ENCODE assay signal across 14 mouse cellular contexts in genomic region chr7:75640671-75641070, GRCm38 (mm10).
DNase-seq lines count a peak whose midpoint lies in the region; ATAC-seq and TF ChIP-seq lines count a peak whose summit lies in the region.
"Had no signal": no experiment of that assay in that cellular context is flagged by ENCODE, and none has a peak within 500 bp of the region (broad histone marks: within the 10 kb centered on the region; RNA-seq: fewer than 3 reads in every experiment).

No protein-coding gene starts in this region.

- H3K27me3 ChIP-seq in intestine, embryonic 16.5 days (replicated peaks; ENCODE audit: control insufficient read depth, insufficient read depth, low read length): no peaks in the 10 kb centered on the region
- no peaks in the 10 kb centered on the region for H3K27me3 ChIP-seq in stomach, embryonic 15.5 days (replicated peaks)
- H3K27me3 ChIP-seq in lung, postnatal 0 days (replicated peaks; ENCODE audit: insufficient read depth, low read length): no peaks in the 10 kb centered on the region
- H3K27me3 ChIP-seq: forebrain, embryonic 15.5 days; midbrain, embryonic 13.5 days had no signal

- H3K9ac ChIP-seq in intestine, embryonic 16.5 days (ENCODE audit: low read depth, low read length): no peak overlapping the region
- no peak overlapping the region for H3K9ac ChIP-seq in stomach, embryonic 15.5 days
- H3K9ac ChIP-seq in lung, postnatal 0 days (replicated peaks; ENCODE audit: low read depth): no peak overlapping the region
- H3K9ac ChIP-seq: forebrain, embryonic 15.5 days; midbrain, embryonic 13.5 days had no signal

- H3K27ac ChIP-seq in layer of hippocampus, adult 2 months: peak overlapping the region; percentile 78
- H3K27ac ChIP-seq in intestine, embryonic 16.5 days (ENCODE audit: low read length): peak overlapping the region; percentile 16; the same call in 1 of the 2 replicates
- peak overlapping the region; percentile 49; the same call in 1 of the 2 replicates for H3K27ac ChIP-seq in stomach, embryonic 15.5 days
- no peak overlapping the region for H3K27ac ChIP-seq in lung, postnatal 0 days (ENCODE audit: low read length)
- H3K27ac ChIP-seq: forebrain, embryonic 15.5 days; midbrain, embryonic 13.5 days had no signal

- 0 out of 2 replicates have a peak, but pooled peaks have one; percentile 19 for ATAC-seq in intestine, embryonic 16.5 days
- no peak for ATAC-seq in stomach, embryonic 15.5 days (ENCODE audit: insufficient read depth, low FRiP score, low read depth)
- ATAC-seq in lung, postnatal 0 days: no peak
- ATAC-seq in granulocyte monocyte progenitor cell, adult 5-6 weeks (replicated peaks; ENCODE audit: poor library complexity, severe bottlenecking): no peak
- ATAC-seq: forebrain, embryonic 15.5 days; midbrain, embryonic 13.5 days had no signal

- DNase-seq in gastrocnemius, adult 18-20 months (ENCODE audit: low spot score): peak; percentile 42
- DNase-seq in gastrocnemius, postnatal 4 days (ENCODE audit: low spot score in 2 of 2): no peak
- DNase-seq in layer of hippocampus, adult 2 months (ENCODE audit: low spot score in 2 of 2): no peak
- no peak for DNase-seq in layer of hippocampus, adult 9-10 months (ENCODE audit: low spot score)
- no peak for DNase-seq in lung, postnatal 0 days (ENCODE audit: low spot score)
- DNase-seq: adrenal gland, postnatal 36 days; cerebellum, postnatal 10 days; heart, postnatal 36 days; lung, adult 2 months had no signal

- peaks cover 27% of the 10 kb centered on the region for H3K4me1 ChIP-seq in intestine, embryonic 16.5 days (ENCODE audit: control insufficient read depth, insufficient read depth, low read length)
- peaks cover 26% of the 10 kb centered on the region for H3K4me1 ChIP-seq in stomach, embryonic 15.5 days
- peaks cover 8% of the 10 kb centered on the region; the same call in 1 of the 2 replicates for H3K4me1 ChIP-seq in lung, postnatal 0 days (ENCODE audit: insufficient read depth, low read depth, low read length)

- no peak overlapping the region for H3K4me3 ChIP-seq in layer of hippocampus, adult 2 months
- H3K4me3 ChIP-seq in intestine, embryonic 16.5 days (ENCODE audit: low read length): no peak overlapping the region
- H3K4me3 ChIP-seq in stomach, embryonic 15.5 days (replicated peaks): no peak overlapping the region
- no peak overlapping the region for H3K4me3 ChIP-seq in lung, postnatal 0 days (ENCODE audit: low read depth, low read length)
- H3K4me3 ChIP-seq: forebrain, embryonic 15.5 days; midbrain, embryonic 13.5 days had no signal

- no peak overlapping the region for H3K4me2 ChIP-seq in intestine, embryonic 16.5 days (ENCODE audit: low read depth, low read length)
- no peak overlapping the region for H3K4me2 ChIP-seq in stomach, embryonic 15.5 days
- H3K4me2 ChIP-seq in lung, postnatal 0 days (replicated peaks; ENCODE audit: low read depth, low read length): no peak overlapping the region
- H3K4me2 ChIP-seq: forebrain, embryonic 15.5 days; midbrain, embryonic 13.5 days had no signal

- no peaks in the 10 kb centered on the region for H3K9me3 ChIP-seq in intestine, embryonic 16.5 days (ENCODE audit: control insufficient read depth, low read length)
- no peaks in the 10 kb centered on the region for H3K9me3 ChIP-seq in stomach, embryonic 15.5 days
- H3K9me3 ChIP-seq in lung, postnatal 0 days (ENCODE audit: low read length): no peaks in the 10 kb centered on the region
- H3K9me3 ChIP-seq: forebrain, embryonic 15.5 days; midbrain, embryonic 13.5 days had no signal

- 62% methylated on average over 2 of the region's 2 CpGs for WGBS in intestine, embryonic 16.5 days
- 70% methylated on average over 2 of the region's 2 CpGs for WGBS in stomach, embryonic 15.5 days
- 73% methylated on average over 2 of the region's 2 CpGs for WGBS in lung, postnatal 0 days

- no peaks in the 10 kb centered on the region for H3K36me3 ChIP-seq in intestine, embryonic 16.5 days (ENCODE audit: control insufficient read depth, insufficient read depth, low read length)
- no peaks in the 10 kb centered on the region for H3K36me3 ChIP-seq in stomach, embryonic 15.5 days
- no peaks in the 10 kb centered on the region for H3K36me3 ChIP-seq in lung, postnatal 0 days (ENCODE audit: insufficient read depth, low read length)
- H3K36me3 ChIP-seq: forebrain, embryonic 15.5 days; midbrain, embryonic 13.5 days had no signal

- TF ChIP-seq CTCF in layer of hippocampus, adult 2 months (conservative IDR thresholded peaks at IDR 0.05): no peak
- no peak for TF ChIP-seq CTCF in lung, postnatal 0 days (IDR thresholded peaks at IDR 0.05)

- no peak for TF ChIP-seq EP300 in lung, postnatal 0 days (IDR thresholded peaks at IDR 0.05)
